Mouse (Mus musculus) 3134 (cell line): ENCODE data around the gene 1700001C02Rik.

ENCODE experiments used
- DNase-seq: peaks from one replicate; pipeline ENCODE4 v3.0.0-alpha.2; 2011; ENCODE audit warnings: low spot score; ENCODE audit not compliant: insufficient read length; ENCODE audit errors: extremely low read depth

1700001C02Rik gene

GRCm38 (mm10) chr5:30493723-30494122, 27.9 kb downstream of the 1700001C02Rik start:
- no peak for DNase-seq

GRCm38 (mm10) chr5:30494606-30495005, 28.8 kb downstream of the 1700001C02Rik start:
- DNase-seq = no peak

- DNase-seq = no peak
These were observed 29.4 kb downstream of the 1700001C02Rik start for GRCm38 (mm10) chr5:30495288-30495687.

GRCm38 (mm10) chr5:30496821-30497220, 31.0 kb downstream of the 1700001C02Rik start:
- DNase-seq = no peak

GRCm38 (mm10) chr5:30497299-30497698, 31.5 kb downstream of the 1700001C02Rik start:
- DNase-seq = no peak

GRCm38 (mm10) chr5:30513111-30513510, 47.3 kb downstream of the 1700001C02Rik start:
- DNase-seq = no peak

GRCm38 (mm10) chr5:30516376-30516775, 50.5 kb downstream of the 1700001C02Rik start:
- peak; percentile 28 for DNase-seq

- no peak for DNase-seq
These were observed 52.3 kb downstream of the 1700001C02Rik start for GRCm38 (mm10) chr5:30518108-30518507.

GRCm38 (mm10) chr5:30518547-30518946, 52.7 kb downstream of the 1700001C02Rik start:
- no peak for DNase-seq

GRCm38 (mm10) chr5:30519494-30519893, 53.6 kb downstream of the 1700001C02Rik start:
- no peak for DNase-seq

- DNase-seq = no peak
These were observed 54.4 kb downstream of the 1700001C02Rik start for GRCm38 (mm10) chr5:30520214-30520732.

- no peak for DNase-seq
These were observed 56.6 kb downstream of the 1700001C02Rik start for GRCm38 (mm10) chr5:30522406-30522805.

- DNase-seq = no peak
These were observed 57.3 kb downstream of the 1700001C02Rik start for GRCm38 (mm10) chr5:30523131-30523530.

- DNase-seq = no peak
These were observed 58.4 kb downstream of the 1700001C02Rik start for GRCm38 (mm10) chr5:30524213-30524612.

- no peak for DNase-seq
These were observed 60.3 kb downstream of the 1700001C02Rik start for GRCm38 (mm10) chr5:30525920-30526836.

GRCm38 (mm10) chr5:30527129-30527528, 61.3 kb downstream of the 1700001C02Rik start:
- no peak for DNase-seq

GRCm38 (mm10) chr5:30528906-30529305, 63.1 kb downstream of the 1700001C02Rik start:
- DNase-seq = no peak
